Mouse (Mus musculus) heart, postnatal 0 days (tissue): ENCODE measurements around the gene Urb1.

Source experiments
- CTCF ChIP-seq: IDR thresholded peaks from 2 replicates; pipeline ENCODE4 v1.5.1; 2016; ENCODE audit warnings: antibody characterized with exemption, control low read depth, low read depth
- EP300 ChIP-seq: IDR thresholded peaks from 2 replicates; pipeline ENCODE4 v1.6.1; 2016; ENCODE audit warnings: antibody characterized with exemption, low read depth

GRCm38 (mm10) chr16:90845038-90845437 lies 34.8 kb upstream of the Urb1 start:
- TF ChIP-seq CTCF (no peak), EP300 (no peak)
